Mouse (Mus musculus) ES-Bruce4 (cell line): Measurements from ENCODE around the gene Arglu1. TPM values are rescaled to one million over a fixed set of nuclear protein-coding genes. Genes with fewer than 3 reads are reported as not detected.

ENCODE experiments used
- H3K27ac ChIP-seq: 2 replicates; pipeline ENCODE4 v1.5.1; 2012; ENCODE audit warnings: low read length, inconsistent platforms; ENCODE audit not compliant: insufficient read depth
- H3K27me3 ChIP-seq: 2 replicates; pipeline ENCODE4 v1.6.1; 2012; ENCODE audit warnings: mild to moderate bottlenecking, low read length, inconsistent platforms; ENCODE audit not compliant: control insufficient read depth, poor library complexity, insufficient read depth, severe bottlenecking
- H3K36me3 ChIP-seq: 2 replicates; pipeline ENCODE4 v1.6.1; 2012; ENCODE audit warnings: inconsistent platforms, mild to moderate bottlenecking, low read length, moderate library complexity; ENCODE audit not compliant: control insufficient read depth, poor library complexity, insufficient read depth, severe bottlenecking
- H3K4me1 ChIP-seq: one replicate; pipeline ENCODE4 v1.8.1; 2011; ENCODE audit warnings: low read length; ENCODE audit not compliant: control insufficient read depth, insufficient read depth
- H3K4me3 ChIP-seq: 2 replicates; pipeline ENCODE4 v1.5.1; 2011; ENCODE audit warnings: low read depth, mild to moderate bottlenecking, low read length
- H3K9ac ChIP-seq: 2 replicates; pipeline ENCODE4 v1.6.1; 2012; ENCODE audit warnings: low read depth, mild to moderate bottlenecking, inconsistent platforms; ENCODE audit not compliant: poor library complexity, severe bottlenecking
- H3K9me3 ChIP-seq: replicated peaks from 2 replicates; pipeline ENCODE4 v1.6.1; 2012; ENCODE audit warnings: mild to moderate bottlenecking, low read length, inconsistent platforms; ENCODE audit not compliant: control insufficient read depth, poor library complexity, insufficient read depth, severe bottlenecking
- CTCF ChIP-seq: IDR thresholded peaks from one replicate; pipeline ENCODE4 v1.8.1; 2011; ENCODE audit warnings: low read depth, low read length
- EP300 ChIP-seq: IDR thresholded peaks from 2 replicates; pipeline ENCODE4 v1.6.1; 2011; ENCODE audit warnings: low read depth, low read length; ENCODE audit not compliant: insufficient read depth
- POLR2A ChIP-seq: IDR thresholded peaks from one replicate; pipeline ENCODE4 v1.8.1; 2011; ENCODE audit warnings: low read length; ENCODE audit not compliant: insufficient read depth
- polyA plus RNA-seq: library from polyadenylated mRNA; stranded (reverse); fragments of >200 nt; gene quantifications from 2 replicates; pipeline ENCODE4 v1.2.4, GENCODE M21; 2011; ENCODE audit warnings: low read depth; ENCODE audit not compliant: missing spikeins, insufficient read depth, insufficient read length

Gene Arglu1
- polyA plus RNA-seq, 1 experiment = 189 TPM

GRCm38 (mm10) chr8:8704813-8705212, 14.5 kb upstream of the Arglu1 start:
- Histone ChIP-seq H3K9me3 (no peaks in the 10 kb centered on the region), H3K27ac (no peak overlapping the region), H3K4me3 (no peak overlapping the region), H3K36me3 (no peaks in the 10 kb centered on the region), H3K4me1 (peaks cover 1% of the 10 kb centered on the region), H3K9ac (no peak overlapping the region), H3K27me3 (no peaks in the 10 kb centered on the region)
- no peak for TF ChIP-seq EP300
- TF ChIP-seq CTCF = no peak
- no peak for TF ChIP-seq POLR2A

DNA sequence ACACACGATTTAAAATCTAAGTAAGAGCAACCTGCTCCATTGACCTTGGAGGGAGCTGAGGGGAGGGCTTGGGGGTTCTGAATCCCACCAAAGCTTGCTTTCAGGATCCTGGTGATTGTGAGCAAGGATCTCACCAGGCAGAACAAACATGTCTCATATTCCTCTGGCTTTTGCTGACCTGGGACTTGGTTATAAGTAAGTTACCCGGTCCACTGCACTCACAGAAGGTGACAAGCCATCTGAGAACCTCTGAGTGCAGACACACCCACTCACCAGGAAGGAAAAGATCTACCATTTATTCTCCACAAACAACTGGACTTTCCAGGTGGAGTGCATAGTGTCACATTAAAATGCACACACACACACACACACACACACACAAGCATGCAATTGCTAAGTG, 13.3 kb upstream of the Arglu1 start:
- no peak overlapping the region for H3K4me3 ChIP-seq

GRCm38 (mm10) chr8:8700821-8701220, 10.5 kb upstream of the Arglu1 start:
- no peaks in the 10 kb centered on the region for H3K9me3 ChIP-seq
- no peak overlapping the region for H3K4me3 ChIP-seq
- peak overlapping the region; percentile 71 for H3K9ac ChIP-seq
- peaks cover 1% of the 10 kb centered on the region for H3K4me1 ChIP-seq
- TF ChIP-seq EP300 = no peak
- peak overlapping the region; percentile 89 for H3K27ac ChIP-seq
- no peaks in the 10 kb centered on the region for H3K36me3 ChIP-seq
- no peaks in the 10 kb centered on the region for H3K27me3 ChIP-seq

More for the DNA sequence above, 13.3 kb upstream of the Arglu1 start:
- Histone ChIP-seq H3K27ac (no peak overlapping the region), H3K4me1 (peaks cover 1% of the 10 kb centered on the region), H3K36me3 (no peaks in the 10 kb centered on the region), H3K9me3 (no peaks in the 10 kb centered on the region), H3K9ac (no peak overlapping the region), H3K27me3 (no peaks in the 10 kb centered on the region)
- TF ChIP-seq EP300 (no peak), POLR2A (no peak), CTCF (no peak)

- Histone ChIP-seq H3K27ac (peak overlapping the region; percentile 89), H3K36me3 (no peaks in the 10 kb centered on the region), H3K9me3 (no peaks in the 10 kb centered on the region), H3K4me1 (peaks cover 1% of the 10 kb centered on the region), H3K4me3 (no peak overlapping the region), H3K27me3 (no peaks in the 10 kb centered on the region), H3K9ac (peak overlapping the region; percentile 71)
- TF ChIP-seq CTCF (no peak), EP300 (peak; percentile 90)
Measured at GRCm38 (mm10) chr8:8700229-8700628, 9.9 kb upstream of the Arglu1 start.

DNA sequence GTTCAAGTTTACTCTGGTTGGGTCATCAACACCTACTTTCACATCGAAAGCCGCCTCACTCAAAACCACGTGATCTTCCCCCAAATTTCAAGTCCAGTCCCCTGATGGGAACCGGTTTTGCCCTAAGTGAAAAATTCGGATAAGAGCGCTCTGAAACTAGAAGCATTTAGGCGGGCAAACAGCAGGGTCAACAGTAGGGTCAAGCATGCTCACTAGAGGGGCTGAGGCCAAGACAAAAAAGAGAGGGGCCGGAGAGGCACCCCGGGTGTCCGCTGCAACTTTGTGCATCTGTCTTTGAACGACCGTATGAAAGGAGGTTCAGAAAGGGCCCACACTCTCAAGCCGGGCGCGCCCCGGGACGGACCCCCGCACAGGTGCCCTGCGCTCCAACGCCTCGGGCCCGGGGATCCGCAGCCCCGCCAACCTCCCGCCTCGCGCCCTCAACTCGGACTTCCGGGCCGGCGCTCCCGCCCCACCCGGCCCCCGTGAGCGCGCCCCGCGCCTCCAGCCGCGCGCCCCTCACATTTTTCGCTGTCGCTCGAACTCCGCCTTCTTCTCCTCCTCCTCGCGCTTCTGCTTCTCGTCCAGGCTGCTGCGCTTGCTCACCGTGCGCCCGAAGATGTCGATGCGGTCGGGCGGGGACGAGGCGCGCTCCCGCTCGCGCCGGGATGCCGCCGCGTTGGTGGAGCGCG, 721 bp downstream of the Arglu1 start:
- TF ChIP-seq CTCF = no peak
- TF ChIP-seq POLR2A = no peak
- no peak for TF ChIP-seq EP300
- Histone ChIP-seq H3K4me3 (peak overlapping the region; percentile 68), H3K36me3 (peaks cover 19% of the 10 kb centered on the region), H3K27ac (peak overlapping the region; percentile 69), H3K9me3 (no peaks in the 10 kb centered on the region), H3K4me1 (no peaks in the 10 kb centered on the region), H3K9ac (peak overlapping the region; percentile 99), H3K27me3 (no peaks in the 10 kb centered on the region; the same call in 1 of the 2 replicates)

- H3K9ac ChIP-seq = peak overlapping the region; percentile 99
- no peak overlapping the region for H3K27ac ChIP-seq
- H3K36me3 ChIP-seq = peaks cover 19% of the 10 kb centered on the region
- no peaks in the 10 kb centered on the region for H3K9me3 ChIP-seq
- H3K27me3 ChIP-seq = no peaks in the 10 kb centered on the region; the same call in 1 of the 2 replicates
- no peaks in the 10 kb centered on the region for H3K4me1 ChIP-seq
- TF ChIP-seq CTCF (no peak), EP300 (no peak), POLR2A (no peak)
- peak overlapping the region; percentile 68 for H3K4me3 ChIP-seq
Measured at GRCm38 (mm10) chr8:8688823-8689453, 1.4 kb downstream of the Arglu1 start.
